9 mouse cellular contexts compared by ENCODE assay signal in the genomic region with DNA sequence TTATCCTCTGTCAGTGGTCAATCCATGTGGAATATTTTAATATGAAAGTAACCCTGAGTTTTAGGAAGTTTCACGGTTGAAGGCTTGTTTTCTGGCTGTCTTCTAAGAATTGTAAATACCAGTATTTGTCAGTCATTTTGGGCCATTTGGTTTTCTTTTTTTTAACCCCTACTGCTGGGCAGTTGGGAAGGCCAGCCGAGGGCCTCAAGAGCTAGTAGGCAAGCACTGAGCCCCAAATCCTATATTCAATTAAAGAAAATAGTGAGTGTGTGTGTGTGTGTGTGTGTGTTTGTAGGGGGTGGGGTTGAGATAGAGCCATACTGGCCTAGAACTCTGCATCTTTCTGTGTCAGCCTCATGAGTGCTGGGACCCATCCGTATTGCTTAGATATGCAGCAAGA. TPM values are rescaled to one million over a fixed set of nuclear protein-coding genes. Genes with fewer than 3 reads are reported as not detected.
A peak's percentile ranks its signal among the peaks of the same experiment; 100 is the strongest.
DNase-seq lines count a peak whose midpoint lies in the region; ATAC-seq and TF ChIP-seq lines count a peak whose summit lies in the region.
"Had no signal": no experiment of that assay in that cellular context is flagged by ENCODE, and none has a peak within 500 bp of the region (broad histone marks: within the 10 kb centered on the region; RNA-seq: fewer than 3 reads in every experiment).

No protein-coding gene starts in this region.

- no peak for ATAC-seq in lung, embryonic 15.5 days (ENCODE audit: borderline replicate concordance, extremely low read depth, low FRiP score, low TSS enrichment)
- ATAC-seq in limb, embryonic 11.5 days (ENCODE audit: insufficient number of reproducible peaks, low FRiP score, low TSS enrichment, low read depth): no peak
- ATAC-seq in neural tube, embryonic 15.5 days (ENCODE audit: low FRiP score): no peak

- no peaks in the 10 kb centered on the region for H3K9me3 ChIP-seq in lung, embryonic 15.5 days
- H3K9me3 ChIP-seq in limb, embryonic 11.5 days (ENCODE audit: control insufficient read depth, low read length): no peaks in the 10 kb centered on the region
- no peaks in the 10 kb centered on the region for H3K9me3 ChIP-seq in neural tube, embryonic 15.5 days (replicated peaks)

- peak overlapping the region; percentile 83 for H3K4me3 ChIP-seq in lung, embryonic 15.5 days
- peak overlapping the region; percentile 73 for H3K4me3 ChIP-seq in embryonic fibroblast, embryonic 13.5 days (ENCODE audit: insufficient read depth, low read length)
- peak overlapping the region; percentile 86; the same call in 1 of the 2 replicates for H3K4me3 ChIP-seq in limb, embryonic 11.5 days (ENCODE audit: low read depth, low read length)
- peak overlapping the region; percentile 99 for H3K4me3 ChIP-seq in neural tube, embryonic 15.5 days (replicated peaks)

- H3K27me3 ChIP-seq in lung, embryonic 15.5 days: no peaks in the 10 kb centered on the region
- H3K27me3 ChIP-seq in limb, embryonic 11.5 days (ENCODE audit: control insufficient read depth, insufficient read depth, low read length): no peaks in the 10 kb centered on the region
- no peaks in the 10 kb centered on the region for H3K27me3 ChIP-seq in neural tube, embryonic 15.5 days (replicated peaks)

- H3K4me1 ChIP-seq in lung, embryonic 15.5 days: peaks cover 16% of the 10 kb centered on the region
- H3K4me1 ChIP-seq in embryonic fibroblast, embryonic 13.5 days (ENCODE audit: control insufficient read depth, insufficient read depth, low read length): peaks cover 2% of the 10 kb centered on the region; the same call in 1 of the 2 replicates
- peaks cover 3% of the 10 kb centered on the region; the same call in 1 of the 2 replicates for H3K4me1 ChIP-seq in limb, embryonic 11.5 days (ENCODE audit: control insufficient read depth, insufficient read depth, low read length)
- peaks cover 18% of the 10 kb centered on the region for H3K4me1 ChIP-seq in neural tube, embryonic 15.5 days

- H3K36me3 ChIP-seq in lung, embryonic 15.5 days: peaks cover 18% of the 10 kb centered on the region
- H3K36me3 ChIP-seq in limb, embryonic 11.5 days (ENCODE audit: control insufficient read depth, insufficient read depth, low read length): peaks cover 11% of the 10 kb centered on the region; the same call in 1 of the 2 replicates
- 0 out of 2 replicates have a peak, but pooled peaks cover 4% of the 10 kb centered on the region for H3K36me3 ChIP-seq in neural tube, embryonic 15.5 days

- WGBS in lung, embryonic 15.5 days: 59% methylated on average over 3 of the region's 3 CpGs
- WGBS in limb, embryonic 11.5 days: 76% methylated on average over 3 of the region's 3 CpGs
- WGBS in neural tube, embryonic 15.5 days: 79% methylated on average over 3 of the region's 3 CpGs

- TF ChIP-seq POLR2A in embryonic fibroblast, embryonic 13.5 days (IDR thresholded peaks at IDR 0.05; ENCODE audit: low read depth, low read length): no peak

- no peak for TF ChIP-seq CTCF in embryonic fibroblast, embryonic 13.5 days (IDR thresholded peaks at IDR 0.05; ENCODE audit: borderline replicate concordance, insufficient read depth, low read length)

- no peak overlapping the region for H3K27ac ChIP-seq in lung, embryonic 15.5 days
- no peak overlapping the region for H3K27ac ChIP-seq in embryonic fibroblast, embryonic 13.5 days (ENCODE audit: insufficient read depth, low read length)
- no peak overlapping the region for H3K27ac ChIP-seq in limb, embryonic 11.5 days (replicated peaks; ENCODE audit: low read depth, low read length)
- no peak overlapping the region for H3K27ac ChIP-seq in neural tube, embryonic 15.5 days (replicated peaks)

- DNase-seq in lung, postnatal 25 days (ENCODE audit: low spot score): no peak
- no peak for DNase-seq in limb, embryonic 11.5 days (ENCODE audit: low spot score)
- no peak for DNase-seq in ovary, postnatal 10 days (ENCODE audit: low spot score)
- no peak for DNase-seq in natural killer cell, adult 2 months (ENCODE audit: low spot score in 2 of 2)
- DNase-seq in cerebellum, adult 11 months: no peak
- DNase-seq: kidney, postnatal 25 days had no signal

- peak overlapping the region; percentile 64 for H3K4me2 ChIP-seq in lung, embryonic 15.5 days
- peak overlapping the region; percentile 66 for H3K4me2 ChIP-seq in limb, embryonic 11.5 days (ENCODE audit: low read depth, severe bottlenecking)
- H3K4me2 ChIP-seq in neural tube, embryonic 15.5 days: peak overlapping the region; percentile 74

- peak overlapping the region; percentile 84; the same call in 1 of the 2 replicates for H3K9ac ChIP-seq in lung, embryonic 15.5 days
- H3K9ac ChIP-seq in limb, embryonic 11.5 days (ENCODE audit: low read length): no peak overlapping the region
- no peak overlapping the region for H3K9ac ChIP-seq in neural tube, embryonic 15.5 days (replicated peaks)

RNA-seq across cellular contexts. Expression of gene Psma3, which starts 1.5 kb away (rescaled TPM):
- 651 and 672 TPM in 2 replicates for polyA plus RNA-seq in lung, embryonic 15.5 days (2015; fragmentation: Nextera tagmentation; extraction: Ambion mirVana)
- polyA plus RNA-seq in embryonic fibroblast, embryonic 13.5 days (2011; ENCODE audit: insufficient read length, low read depth, missing spikeins): 417 and 446 TPM in 2 replicates
- polyA plus RNA-seq in limb, embryonic 11.5 days (2014; fragmentation: Nextera tagmentation; extraction: Ambion mirVana): 628 and 652 TPM in 2 replicates
- 522 and 529 TPM in 2 replicates for polyA plus RNA-seq in neural tube, embryonic 15.5 days (2015; fragmentation: Nextera tagmentation; extraction: Ambion mirVana)

RNA-seq across cellular contexts. Expression of gene Actr10, which starts 38.2 kb away (rescaled TPM):
- polyA plus RNA-seq in lung, embryonic 15.5 days (2015; fragmentation: Nextera tagmentation; extraction: Ambion mirVana): 232 and 240 TPM in 2 replicates
- 230 and 238 TPM in 2 replicates for polyA plus RNA-seq in embryonic fibroblast, embryonic 13.5 days (2011; ENCODE audit: insufficient read length, low read depth, missing spikeins)
- 266 and 287 TPM in 2 replicates for polyA plus RNA-seq in limb, embryonic 11.5 days (2014; fragmentation: Nextera tagmentation; extraction: Ambion mirVana)
- polyA plus RNA-seq in neural tube, embryonic 15.5 days (2015; fragmentation: Nextera tagmentation; extraction: Ambion mirVana): 181 and 190 TPM in 2 replicates

RNA-seq across cellular contexts. Expression of gene Arid4a, which starts 39.9 kb away (rescaled TPM):
- polyA plus RNA-seq in lung, embryonic 15.5 days (2015; fragmentation: Nextera tagmentation; extraction: Ambion mirVana): 39.6 and 39.8 TPM in 2 replicates
- 14.0 and 17.7 TPM in 2 replicates for polyA plus RNA-seq in embryonic fibroblast, embryonic 13.5 days (2011; ENCODE audit: insufficient read length, low read depth, missing spikeins)
- 37.4 and 39.4 TPM in 2 replicates for polyA plus RNA-seq in limb, embryonic 11.5 days (2014; fragmentation: Nextera tagmentation; extraction: Ambion mirVana)
- polyA plus RNA-seq in neural tube, embryonic 15.5 days (2015; fragmentation: Nextera tagmentation; extraction: Ambion mirVana): 43.1 and 43.9 TPM in 2 replicates
